Mouse (Mus musculus): ENCODE results near the gene Fmo3.

Gene Fmo3

GRCm38 (mm10) chr1:162937970-162938695 lies 46.2 kb downstream of the Fmo3 start:
- TF ChIP-seq GATA4 (IDR thresholded peaks at IDR 0.05; ENCODE audit: insufficient replicate concordance, low read length) = no peak

DNA sequence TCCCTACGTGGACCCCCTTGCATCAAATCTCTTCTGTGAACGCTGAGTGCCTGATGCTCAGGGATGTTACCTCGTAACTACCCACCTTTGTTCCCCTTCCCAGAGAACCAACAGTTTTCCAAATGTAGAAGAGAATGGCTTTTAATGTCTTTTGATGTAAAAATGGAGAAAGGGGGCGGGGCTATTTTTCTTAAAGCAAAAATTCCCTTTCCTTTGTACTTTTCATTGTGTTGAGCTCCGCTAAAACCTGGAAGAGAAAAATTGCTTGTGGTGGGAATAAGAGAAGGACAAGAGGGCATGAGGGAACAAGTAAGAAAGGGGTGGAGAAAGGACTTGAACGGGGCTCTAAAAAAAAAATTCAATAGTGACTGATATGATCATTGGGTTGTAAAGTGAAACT lies 46.9 kb downstream of the Fmo3 start, which contains the start of gene Fmo6:
TSS of gene Fmo6 (minus strand) at position 101 of the 400 bp plus-strand sequence.
- no peak for TF ChIP-seq GATA4 (IDR thresholded peaks at IDR 0.05; ENCODE audit: insufficient replicate concordance, low read length)

DNA sequence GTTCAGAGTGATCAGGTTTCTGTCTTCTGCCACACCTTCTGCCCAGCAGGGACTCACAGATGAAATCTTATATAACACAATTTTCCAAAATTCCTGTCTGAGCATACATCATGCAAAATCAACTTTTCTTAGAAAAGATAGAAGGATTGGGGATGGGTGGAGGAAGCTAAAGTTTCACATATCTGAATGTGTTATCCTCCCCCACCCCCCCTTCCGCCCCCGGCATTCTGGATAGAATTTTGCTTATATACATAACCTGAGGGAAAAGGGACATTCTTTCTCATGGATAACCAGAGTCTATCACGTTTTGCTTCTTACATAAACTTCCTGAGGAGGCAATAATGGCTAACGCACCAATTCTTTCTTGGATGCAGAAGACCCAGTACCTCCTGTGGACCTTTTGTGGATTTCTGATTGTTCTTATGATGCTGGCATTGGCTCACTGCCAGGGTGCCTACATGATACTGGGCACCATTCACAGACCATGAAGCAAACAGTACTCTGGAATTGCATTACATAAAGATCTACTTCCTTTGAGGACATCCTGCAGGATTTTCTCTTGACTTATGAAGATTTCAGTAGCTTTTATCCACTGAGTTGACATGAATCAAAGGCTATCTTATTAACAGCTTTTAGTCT lies 49.8 kb downstream of the Fmo3 start:
- TF ChIP-seq GATA4 (IDR thresholded peaks at IDR 0.05; ENCODE audit: insufficient replicate concordance, low read length) = no peak

DNA sequence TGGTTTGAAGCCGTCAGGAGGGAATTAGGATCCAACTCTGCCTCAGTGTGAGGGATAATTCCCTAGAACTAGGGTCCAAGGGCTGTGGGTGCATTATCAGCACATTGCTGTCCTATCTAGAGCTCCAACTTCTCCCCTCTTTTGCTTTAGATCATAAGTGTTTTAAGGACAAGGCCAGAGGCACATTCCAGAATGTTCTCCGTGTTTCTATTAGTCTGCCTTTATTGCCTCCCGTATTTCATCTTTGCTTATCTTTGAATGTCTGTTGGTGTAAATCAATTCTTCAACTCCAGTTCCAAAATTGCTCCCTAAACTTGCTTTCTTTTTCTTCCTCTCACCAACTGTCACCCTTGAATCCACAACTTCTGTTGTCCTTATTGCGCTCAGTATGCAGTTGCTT lies 51.9 kb downstream of the Fmo3 start:
- no peak for TF ChIP-seq GATA4 (IDR thresholded peaks at IDR 0.05; ENCODE audit: insufficient replicate concordance, low read length)

GRCm38 (mm10) chr1:162931880-162932279 lies 52.4 kb downstream of the Fmo3 start:
- TF ChIP-seq GATA4 (IDR thresholded peaks at IDR 0.05; ENCODE audit: insufficient replicate concordance, low read length) = no peak

DNA sequence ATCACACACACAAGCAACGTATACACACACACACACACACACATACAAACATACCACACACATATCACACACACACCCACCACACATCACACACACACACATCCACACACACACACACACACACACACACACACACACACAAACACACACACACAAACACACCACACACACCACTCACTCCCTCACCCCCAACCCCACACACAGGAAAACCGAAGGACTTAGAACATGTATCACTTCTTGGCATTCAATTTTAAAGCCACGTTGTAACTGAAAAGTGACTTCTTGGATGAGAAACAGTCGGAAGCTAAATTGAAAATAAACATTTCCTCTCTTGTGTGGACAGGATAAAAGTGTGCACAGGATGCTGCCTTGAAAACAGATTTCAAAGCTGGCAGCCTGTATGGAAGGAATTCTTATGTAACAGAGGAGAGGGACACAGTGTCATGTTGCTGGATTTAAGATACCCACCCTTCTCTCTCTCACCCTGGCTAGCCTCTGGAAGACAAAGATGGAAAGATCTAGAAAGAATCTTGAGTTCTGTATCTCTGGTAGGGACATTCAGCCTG lies 52.9 kb downstream of the Fmo3 start:
- TF ChIP-seq GATA4 (IDR thresholded peaks at IDR 0.05; ENCODE audit: insufficient replicate concordance, low read length) = peak; percentile 12; the same call in 1 of the 2 replicates

DNA sequence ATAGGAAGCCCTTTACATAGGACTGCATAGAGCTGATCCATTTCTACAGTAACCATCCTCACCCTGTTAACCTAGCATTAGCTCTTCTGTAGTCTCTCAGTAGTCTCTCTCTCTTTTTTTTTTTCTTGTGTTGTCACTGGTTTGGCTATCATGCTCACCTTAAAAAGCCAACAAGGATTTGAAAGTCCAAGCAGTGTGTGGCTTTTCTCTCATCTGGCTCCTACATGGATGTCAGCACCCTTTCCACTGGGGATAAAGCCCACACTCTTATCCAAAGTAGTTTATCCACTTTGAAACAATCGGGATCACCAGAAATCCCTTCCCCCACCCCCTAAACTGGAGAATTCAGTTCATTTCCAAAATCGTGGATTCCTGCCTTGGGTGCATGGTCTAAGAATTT lies 53.7 kb downstream of the Fmo3 start:
- no peak for TF ChIP-seq GATA4 (IDR thresholded peaks at IDR 0.05; ENCODE audit: insufficient replicate concordance, low read length)

DNA sequence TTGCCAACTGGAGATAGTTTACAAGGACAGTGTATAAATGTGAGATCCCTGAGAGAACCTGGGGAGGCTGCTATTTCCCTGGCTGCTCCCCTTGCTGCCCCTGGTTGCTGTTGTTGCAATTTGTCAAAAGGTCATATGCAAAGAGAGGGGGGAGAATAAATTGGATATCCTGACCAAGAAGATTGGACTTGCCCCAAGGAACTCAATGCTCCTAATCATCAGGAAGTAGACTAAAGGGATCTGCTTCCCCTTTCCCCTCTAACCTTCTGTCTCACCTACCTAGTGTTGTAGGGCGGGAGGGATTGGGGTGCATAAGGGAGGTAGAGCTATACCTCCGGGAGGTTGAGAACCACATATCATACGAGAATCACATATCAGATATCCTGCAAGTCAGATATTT lies 55.2 kb downstream of the Fmo3 start:
- TF ChIP-seq GATA4 (IDR thresholded peaks at IDR 0.05; ENCODE audit: insufficient replicate concordance, low read length) = no peak

DNA sequence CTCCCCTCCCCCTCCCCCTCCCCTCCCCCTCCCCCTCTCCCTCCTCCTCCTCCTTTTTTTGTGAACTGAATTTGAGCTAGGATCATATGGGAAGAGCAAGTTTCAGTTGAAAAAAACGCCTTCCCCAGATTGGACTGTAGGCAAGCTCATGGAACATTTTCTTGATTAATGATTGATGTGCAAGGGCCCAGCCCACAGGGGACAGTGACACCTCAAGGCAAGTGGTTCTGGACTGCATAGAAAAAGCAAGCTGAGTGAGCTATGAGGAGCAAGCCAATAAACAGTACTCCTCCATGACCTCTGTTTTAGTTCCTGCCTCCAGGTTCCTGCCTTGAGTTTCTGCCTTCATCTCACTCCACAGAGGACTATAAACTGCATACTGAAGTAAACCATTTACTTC lies 59.2 kb downstream of the Fmo3 start:
- no peak for TF ChIP-seq GATA4 (IDR thresholded peaks at IDR 0.05; ENCODE audit: insufficient replicate concordance, low read length)

DNA sequence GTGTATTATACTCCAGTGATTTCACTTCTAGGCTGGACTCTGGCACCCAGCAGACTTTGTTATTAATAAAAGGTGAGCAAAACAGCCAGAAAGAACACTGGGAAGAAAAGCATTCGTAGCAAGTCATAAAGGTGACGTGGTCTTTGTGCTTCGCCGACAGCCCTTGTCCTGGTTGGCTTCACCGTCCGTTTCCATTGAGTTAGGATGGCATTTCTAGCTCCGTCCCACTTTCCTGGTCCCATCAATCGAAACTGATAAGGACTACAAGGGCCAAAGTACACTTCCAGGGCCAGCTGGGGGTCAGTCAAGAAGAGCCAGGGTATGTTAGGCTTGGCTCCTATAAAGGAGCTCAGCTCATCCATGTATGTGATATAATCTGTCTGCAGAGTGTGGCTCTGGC lies 67.7 kb downstream of the Fmo3 start:
- no peak for TF ChIP-seq GATA4 (IDR thresholded peaks at IDR 0.05; ENCODE audit: insufficient replicate concordance, low read length)

- no peak for TF ChIP-seq GATA4 (IDR thresholded peaks at IDR 0.05; ENCODE audit: insufficient replicate concordance, low read length)
Measured at GRCm38 (mm10) chr1:162914932-162915556, 69.3 kb downstream of the Fmo3 start.

GRCm38 (mm10) chr1:162912085-162912484 lies 72.2 kb downstream of the Fmo3 start:
- TF ChIP-seq GATA4 (IDR thresholded peaks at IDR 0.05; ENCODE audit: insufficient replicate concordance, low read length) = no peak

Measured in liver, adult (tissue).